Mouse (Mus musculus) CH12.LX (cell line): ENCODE results near the gene Ldha. TPM values are rescaled to one million over a fixed set of nuclear protein-coding genes. Genes with fewer than 3 reads are reported as not detected.
"Not testable (repeated sequence)": the region's sequence is repeated elsewhere in the genome, so short reads cannot be mapped to it uniquely, and the experiment has no call there.

Experiments used
- DNase-seq: peaks from one replicate; pipeline ENCODE4 v3.0.0-alpha.2; 2013; ENCODE audit errors: extremely low read depth
- H3K27ac ChIP-seq: 2 replicates; pipeline ENCODE4 v1.5.1; 2012; ENCODE audit warnings: low read depth, mild to moderate bottlenecking, control low read depth, moderate library complexity; ENCODE audit not compliant: insufficient read depth
- H3K27me3 ChIP-seq: replicated peaks from 2 replicates; pipeline ENCODE3; 2012; ENCODE audit warnings: inconsistent platforms
- H3K36me3 ChIP-seq, 2 experiments: replicated peaks in 1 of 2; 2 replicates each; pipeline versions ENCODE3 to v1.6.1; 2012; ENCODE audit warnings: inconsistent platforms in 1 of 2, low read length in 1 of 2, mild to moderate bottlenecking in 1 of 2, mixed read lengths in 1 of 2, moderate library complexity in 1 of 2; ENCODE audit not compliant: control insufficient read depth in 1 of 2, insufficient read depth in 1 of 2
- H3K4me1 ChIP-seq, 2 experiments: 2 replicates each; pipeline ENCODE4 v1.6.1; 2012; ENCODE audit warnings: inconsistent platforms in 1 of 2, moderate library complexity in 1 of 2; ENCODE audit not compliant: insufficient read depth in 2 of 2, control insufficient read depth in 1 of 2
- H3K4me2 ChIP-seq: 2 replicates; pipeline ENCODE4 v1.6.1; 2012; ENCODE audit warnings: low read depth, mild to moderate bottlenecking, control low read depth; ENCODE audit not compliant: poor library complexity, insufficient read depth, severe bottlenecking
- H3K4me3 ChIP-seq, 3 experiments: fragments of 150-350 bp in 1 of 3; sonication (generic) in 1 of 3; replicated peaks in 1 of 3; 2 replicates each; pipeline versions ENCODE3 to v1.5.1; 2011 to 2012; ENCODE audit warnings: low read depth in 2 of 3, low read length in 2 of 3, mild to moderate bottlenecking in 2 of 3, moderate library complexity in 2 of 3, control low read depth in 1 of 3, improper control_type of control experiment in 1 of 3, inconsistent platforms in 1 of 3, mixed read lengths in 1 of 3; ENCODE audit not compliant: poor library complexity in 1 of 3
- H3K79me2 ChIP-seq: replicated peaks from 2 replicates; pipeline ENCODE4 v1.6.1; 2012; ENCODE audit warnings: mild to moderate bottlenecking, moderate library complexity; ENCODE audit not compliant: control insufficient read depth, poor library complexity, insufficient read depth, severe bottlenecking; ENCODE audit errors: extremely low read depth
- H3K9ac ChIP-seq: 2 replicates; pipeline ENCODE4 v1.6.1; 2012; ENCODE audit warnings: low read depth, mild to moderate bottlenecking, control low read depth, moderate library complexity; ENCODE audit not compliant: insufficient read depth
- H3K9me3 ChIP-seq: replicated peaks from 2 replicates; pipeline ENCODE3; 2012; ENCODE audit warnings: low read length, inconsistent platforms, mixed read lengths
- BHLHE40 ChIP-seq: IDR thresholded peaks from 2 replicates; pipeline ENCODE4 v1.6.1; 2011; ENCODE audit warnings: mild to moderate bottlenecking, low read depth, low read length, improper control_type of control experiment
- CHD2 ChIP-seq: IDR thresholded peaks from 2 replicates; pipeline ENCODE4 v1.6.1; 2011; ENCODE audit warnings: low read length, improper control_type of control experiment
- CTCF ChIP-seq, 2 experiments: IDR thresholded peaks in 1 of 2; conservative IDR thresholded peaks in 1 of 2; 2 replicates each; pipeline ENCODE4 v1.5.1; 2011 to 2012; ENCODE audit warnings: low read depth in 2 of 2, low read length in 2 of 2, improper control_type of control experiment in 1 of 2, inconsistent platforms in 1 of 2, mild to moderate bottlenecking in 1 of 2, moderate library complexity in 1 of 2
- ELF1 ChIP-seq: IDR thresholded peaks from 2 replicates; pipeline ENCODE4 v1.6.1; 2014; ENCODE audit warnings: low read depth, mild to moderate bottlenecking, inconsistent platforms, low read length, improper control_type of control experiment
- GABPA ChIP-seq: IDR thresholded peaks from 2 replicates; pipeline ENCODE4 v1.6.1; 2012; ENCODE audit warnings: low read depth, low read length, improper control_type of control experiment, inconsistent platforms; ENCODE audit not compliant: insufficient replicate concordance
- JUND ChIP-seq: conservative IDR thresholded peaks from 2 replicates; pipeline ENCODE4 v1.6.1; 2011; ENCODE audit warnings: low read depth, low read length, improper control_type of control experiment
- KAT2A ChIP-seq: IDR thresholded peaks from 2 replicates; pipeline ENCODE4 v1.6.1; 2012; ENCODE audit warnings: low read length, improper control_type of control experiment, inconsistent platforms; ENCODE audit not compliant: insufficient replicate concordance
- MAFK ChIP-seq: IDR thresholded peaks from 2 replicates; pipeline ENCODE4 v1.6.1; 2011; ENCODE audit warnings: low read length, improper control_type of control experiment; ENCODE audit not compliant: insufficient replicate concordance
- MAZ ChIP-seq: IDR thresholded peaks from 2 replicates; pipeline ENCODE4 v1.6.1; 2012; ENCODE audit warnings: low read depth, mild to moderate bottlenecking, inconsistent platforms, low read length, improper control_type of control experiment, moderate library complexity
- MEF2A ChIP-seq: IDR thresholded peaks from 2 replicates; pipeline ENCODE4 v1.6.1; 2014; ENCODE audit warnings: low read depth, mild to moderate bottlenecking, inconsistent platforms, low read length, improper control_type of control experiment, borderline replicate concordance
- MXI1 ChIP-seq: IDR thresholded peaks from 2 replicates; pipeline ENCODE4 v1.6.1; 2011; ENCODE audit warnings: mild to moderate bottlenecking, low read depth, low read length, improper control_type of control experiment
- NELFE ChIP-seq: IDR thresholded peaks from 2 replicates; pipeline ENCODE4 v1.6.1; 2011; ENCODE audit warnings: low read depth, low read length, improper control_type of control experiment
- PAX5 ChIP-seq: IDR thresholded peaks from 2 replicates; pipeline ENCODE4 v1.6.1; 2012; ENCODE audit warnings: low read length, inconsistent platforms, mixed read lengths
- USF2 ChIP-seq: conservative IDR thresholded peaks from 2 replicates; pipeline ENCODE4 v1.6.1; 2011; ENCODE audit warnings: low read depth, low read length, improper control_type of control experiment
- dilution Hi-C: fragments of 300-500 bp; cut with MboI; formaldehyde crosslinking; loops from 2 replicates; pipeline ENCODE4 v1.14.3; 2020; ENCODE audit warnings: low sequenced_read_pairs; ENCODE audit not compliant: extremely low pct_unique_long_range_greater_than_20kb, extremely low pct_ligation_motif_present
- in situ Hi-C: fragments of 300-500 bp; cut with MboI; formaldehyde crosslinking; loops from 3 replicates; pipeline ENCODE4 v1.14.3; 2019; ENCODE audit warnings: low sequenced_read_pairs, low pct_ligation_motif_present, low pct_unique_long_range_greater_than_20kb, mixed read lengths
- polyA plus RNA-seq: library from polyadenylated mRNA; unstranded; fragments of >175 nt; gene quantifications from 2 replicates; pipeline ENCODE4 v1.2.1, GENCODE M21; 2012; ENCODE audit warnings: low read depth; ENCODE audit not compliant: insufficient read length
- total RNA-seq, 2 experiments: library from RNA; depleted of rRNA; stranded (reverse); fragments of 300-350 nt in 1 of 2; fragments of >200 nt in 1 of 2; gene quantifications; 2 replicates each; pipeline ENCODE4 v1.2.3; 2012 to 2014

Ldha gene
- total and polyA plus RNA-seq, 3 experiments = 970 to 1,555 (median 1,199) TPM

- Histone ChIP-seq H3K27me3 (no peaks in the 10 kb centered on the region), H3K36me3 (peaks cover 37 to 74% of the 10 kb centered on the region in 2 experiments), H3K4me1 (no peaks in the 10 kb centered on the region), H3K9me3 (no peaks in the 10 kb centered on the region), H3K9ac (no peak overlapping the region), H3K27ac (no peak overlapping the region), H3K79me2 (no peaks in the 10 kb centered on the region), H3K4me3 (no peak overlapping the region), H3K4me2 (no peak overlapping the region)
- no peak for DNase-seq
- in situ Hi-C loops (no loop called here), dilution Hi-C loops (no loop called here)
- no peak for TF ChIP-seq PAX5
- TF ChIP-seq CTCF (conservative IDR thresholded peaks at IDR 0.05 in 1 of 2, IDR thresholded peaks at IDR 0.05 in 1 of 2; ENCODE audit: low read depth in 2 of 2, low read length in 2 of 2) = no peak
- no peak for TF ChIP-seq BHLHE40
Measured at GRCm38 (mm10) chr7:46810325-46810724, 30.9 kb upstream of the Ldha start.

DNA sequence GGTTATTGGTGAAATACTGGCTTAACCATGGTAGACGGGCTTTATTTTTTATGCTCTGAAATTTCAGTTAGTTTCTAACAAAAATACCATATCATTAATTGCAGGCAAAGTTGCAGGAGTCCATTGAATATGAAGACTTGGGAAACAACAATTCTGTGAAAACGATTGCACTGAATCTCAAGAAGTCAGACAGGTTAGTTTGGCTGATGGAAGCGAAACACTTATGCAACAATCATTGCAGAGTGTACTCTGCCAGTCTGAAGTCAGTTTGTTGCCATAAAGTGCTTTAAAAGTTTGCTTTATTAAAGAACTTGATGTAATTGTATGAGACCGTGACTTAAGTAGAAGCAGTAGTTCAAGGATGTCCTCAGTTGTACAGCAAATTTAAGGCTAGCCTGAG is 27.3 kb upstream of the Ldha start:
- no peak overlapping the region for H3K9ac ChIP-seq
- no peaks in the 10 kb centered on the region for H3K4me1 ChIP-seq
- peaks cover 41 to 74% of the 10 kb centered on the region in 2 experiments for H3K36me3 ChIP-seq
- no peak for DNase-seq
- H3K27ac ChIP-seq = no peak overlapping the region
- no peaks in the 10 kb centered on the region for H3K79me2 ChIP-seq
- H3K4me3 ChIP-seq = no peak overlapping the region
- in situ Hi-C loops = no loop called here
- no peak overlapping the region for H3K4me2 ChIP-seq
- TF ChIP-seq CHD2 = no peak
- no peak for TF ChIP-seq BHLHE40
- TF ChIP-seq USF2 = no peak
- TF ChIP-seq MAZ = no peak
- no peak for TF ChIP-seq MEF2A
- no peak for TF ChIP-seq ELF1
- no peak for TF ChIP-seq GABPA
- no peak for TF ChIP-seq JUND
- TF ChIP-seq MXI1 = no peak
- TF ChIP-seq KAT2A = no peak
- no peak for TF ChIP-seq PAX5
- no peak for TF ChIP-seq NELFE
- no peak for TF ChIP-seq MAFK
- TF ChIP-seq, all 38 proteins: peak for 0
- dilution Hi-C loops = no loop called here
- Histone ChIP-seq H3K9me3 (no peaks in the 10 kb centered on the region), H3K27me3 (no peaks in the 10 kb centered on the region)

- H3K4me1 ChIP-seq, dilution Hi-C loops, H3K4me2 ChIP-seq, H3K4me3 ChIP-seq, H3K9ac ChIP-seq, H3K9me3 ChIP-seq, DNase-seq, in situ Hi-C loops, H3K27ac ChIP-seq, H3K79me2 ChIP-seq, H3K27me3 ChIP-seq: not testable (repeated sequence)
- H3K36me3 ChIP-seq = peaks cover 33 to 75% of the 10 kb centered on the region in 2 experiments
Measured at GRCm38 (mm10) chr7:46820876-46821632, 20.2 kb upstream of the Ldha start.
